Mouse (Mus musculus) CH12F3 (cell line): ENCODE measurements around the gene Hsd17b1.

ENCODE experiments used
- in situ Hi-C: fragments of 300-500 bp; cut with MboI; formaldehyde crosslinking; loops from 2 replicates; pipeline ENCODE4 v1.14.3; 2020; ENCODE audit warnings: low sequenced_read_pairs

Hsd17b1 gene

GRCm38 (mm10) chr11:101078121-101078520 lies at the start of gene Hsd17b1:
Gene Hsd17b1, plus strand, starts transcription at chr11:101078411.
- in situ Hi-C loops = no loop called here

DNA sequence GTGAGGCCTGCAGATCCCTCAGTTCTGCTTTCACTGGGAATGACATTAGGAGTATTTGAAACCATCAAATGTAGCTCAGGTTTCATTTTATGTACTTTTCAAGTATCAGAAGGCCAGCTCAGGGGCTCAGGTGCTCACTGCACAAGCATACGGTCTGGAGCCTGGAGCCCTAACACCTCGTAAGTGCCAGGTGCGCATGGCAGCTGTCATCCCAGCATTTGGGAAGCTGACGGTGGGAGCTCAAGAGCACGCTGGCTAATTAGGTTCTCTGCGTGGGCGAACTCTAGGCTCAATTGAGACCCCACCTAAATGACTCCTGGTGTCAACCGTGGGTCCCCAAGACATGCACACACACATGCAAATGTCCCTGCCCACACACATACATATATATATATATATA lies 48.9 kb upstream of the Hsd17b1 start:
- in situ Hi-C loops = no loop called here

DNA sequence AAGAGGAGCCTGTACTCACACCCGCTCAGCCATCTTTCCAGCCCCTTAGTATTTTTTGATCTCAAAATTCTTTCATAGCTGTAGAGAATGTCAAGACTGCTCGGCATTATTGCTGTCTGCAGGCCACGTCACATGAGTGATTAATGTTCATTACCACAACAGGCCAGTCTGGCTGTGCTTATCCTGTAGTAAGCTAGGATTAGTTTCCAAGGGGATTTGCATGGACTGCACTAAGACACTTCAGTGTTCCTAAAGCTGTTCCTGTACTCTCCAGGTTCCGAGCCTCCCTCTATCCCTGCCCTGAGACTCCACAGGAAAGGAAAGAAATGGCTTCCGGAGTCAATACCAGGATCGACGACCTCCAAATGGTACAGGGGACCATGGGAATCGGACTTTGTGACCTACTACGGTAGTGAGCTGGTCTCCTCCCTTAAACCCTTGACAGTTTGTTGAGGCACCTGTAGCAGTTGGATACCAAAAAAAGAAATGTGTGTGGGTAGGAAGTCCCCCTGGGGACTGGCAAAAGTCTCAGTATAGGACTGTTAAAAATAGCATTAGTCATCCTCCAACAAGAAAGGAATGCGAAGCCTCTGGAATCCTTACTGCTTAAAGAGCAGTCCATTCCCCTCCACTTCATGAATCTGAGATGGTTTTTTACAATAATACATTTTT lies 47.9 kb upstream of the Hsd17b1 start:
- in situ Hi-C loops = no loop called here

DNA sequence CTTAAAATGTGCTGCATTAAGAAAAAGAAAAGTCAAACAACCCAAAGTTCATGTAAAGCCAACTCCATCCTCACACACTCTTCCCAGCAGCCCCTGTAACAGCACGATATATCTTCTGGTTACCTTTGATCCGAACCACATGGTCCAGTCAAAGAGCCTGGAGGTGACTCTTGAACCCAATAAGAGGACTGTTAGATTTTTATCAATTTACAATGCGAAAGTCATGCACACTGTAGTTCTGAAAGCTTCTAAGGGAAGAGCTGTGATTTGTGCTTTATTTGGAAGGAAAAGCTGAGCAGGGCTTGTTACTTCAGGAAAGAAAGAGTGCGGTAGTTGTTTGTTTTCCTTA lies 47.4 kb upstream of the Hsd17b1 start:
- in situ Hi-C loops = no loop called here

GRCm38 (mm10) chr11:101031470-101031869 lies 46.7 kb upstream of the Hsd17b1 start:
- in situ Hi-C loops = no loop called here

GRCm38 (mm10) chr11:101033856-101034500 lies 44.2 kb upstream of the Hsd17b1 start:
- in situ Hi-C loops = no loop called here

GRCm38 (mm10) chr11:101034614-101035327 lies 43.4 kb upstream of the Hsd17b1 start:
- in situ Hi-C loops = no loop called here

- in situ Hi-C loops = no loop called here
Observed at GRCm38 (mm10) chr11:101035328-101035695, 42.9 kb upstream of the Hsd17b1 start.

DNA sequence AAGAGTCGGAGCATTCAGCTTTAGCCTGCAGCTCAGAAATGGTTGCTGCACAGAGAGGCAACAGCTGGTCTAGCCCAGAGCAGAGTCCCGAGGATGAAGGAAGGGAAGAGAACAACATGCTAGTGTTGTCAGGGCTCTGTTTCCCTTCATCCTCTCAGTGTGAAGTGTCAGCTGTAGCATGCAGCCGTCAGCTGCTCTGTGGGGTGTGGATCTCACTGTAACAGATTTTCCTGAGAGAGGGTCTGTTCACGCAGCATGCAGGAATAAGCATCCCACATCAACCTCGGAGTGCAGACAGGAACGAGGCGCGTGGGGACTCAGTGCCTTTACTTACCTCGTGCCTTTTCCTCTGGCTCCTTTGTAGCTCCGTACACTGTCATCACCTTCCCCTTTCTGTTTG lies 40.4 kb upstream of the Hsd17b1 start:
- in situ Hi-C loops = no loop called here

DNA sequence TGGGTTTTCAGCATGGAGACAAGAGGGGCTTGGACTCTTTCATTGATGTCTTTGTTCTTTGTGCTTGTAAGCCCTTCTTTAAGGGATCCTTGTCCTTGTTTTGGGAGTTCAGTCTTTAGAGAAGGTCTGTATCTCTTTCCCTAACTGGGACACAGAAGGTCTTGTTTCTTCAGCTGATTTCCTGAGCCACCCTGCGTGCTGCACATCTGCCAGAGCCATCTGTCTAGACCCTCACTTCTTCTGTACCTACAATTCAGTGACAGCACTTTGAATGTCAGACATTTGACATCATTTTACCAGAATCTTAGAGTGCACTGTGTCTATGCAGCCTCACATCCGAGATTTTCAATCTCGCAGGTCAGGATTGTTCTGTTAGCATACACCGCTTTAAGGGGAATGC lies 32.4 kb upstream of the Hsd17b1 start:
- in situ Hi-C loops = no loop called here

- in situ Hi-C loops = no loop called here
Observed at GRCm38 (mm10) chr11:101046440-101046839, 31.8 kb upstream of the Hsd17b1 start.

GRCm38 (mm10) chr11:101047502-101047901 lies 30.7 kb upstream of the Hsd17b1 start:
- in situ Hi-C loops = no loop called here

GRCm38 (mm10) chr11:101050359-101050758 lies 27.9 kb upstream of the Hsd17b1 start:
- in situ Hi-C loops = no loop called here

DNA sequence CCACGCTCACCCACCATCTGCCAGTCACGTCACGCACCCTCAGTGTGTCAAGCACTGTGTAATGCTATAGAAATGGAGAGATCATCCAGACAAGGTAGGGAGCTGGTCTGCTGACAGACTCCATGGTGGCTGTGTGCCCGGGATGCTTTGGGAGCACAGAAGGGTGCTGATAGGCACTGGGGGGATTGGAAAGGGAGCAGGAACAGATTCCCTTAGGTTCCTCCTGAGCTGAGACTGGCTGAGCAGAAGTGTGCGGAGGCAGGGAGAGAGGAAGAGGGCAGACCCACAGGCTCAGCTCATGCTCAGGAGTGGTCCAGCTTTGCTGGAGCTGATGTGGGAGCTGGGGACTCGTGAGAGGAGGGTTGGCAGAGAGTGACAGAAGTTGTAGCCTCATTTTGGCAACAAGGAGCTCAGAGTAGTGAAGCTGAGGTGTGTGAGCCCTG lies 27.1 kb upstream of the Hsd17b1 start:
- in situ Hi-C loops = no loop called here

GRCm38 (mm10) chr11:101051617-101052016 lies 26.6 kb upstream of the Hsd17b1 start:
- in situ Hi-C loops = no loop called here

- in situ Hi-C loops = no loop called here
Observed at GRCm38 (mm10) chr11:101052751-101053473, 25.3 kb upstream of the Hsd17b1 start.

GRCm38 (mm10) chr11:101053974-101054373 lies 24.2 kb upstream of the Hsd17b1 start:
- in situ Hi-C loops = no loop called here

DNA sequence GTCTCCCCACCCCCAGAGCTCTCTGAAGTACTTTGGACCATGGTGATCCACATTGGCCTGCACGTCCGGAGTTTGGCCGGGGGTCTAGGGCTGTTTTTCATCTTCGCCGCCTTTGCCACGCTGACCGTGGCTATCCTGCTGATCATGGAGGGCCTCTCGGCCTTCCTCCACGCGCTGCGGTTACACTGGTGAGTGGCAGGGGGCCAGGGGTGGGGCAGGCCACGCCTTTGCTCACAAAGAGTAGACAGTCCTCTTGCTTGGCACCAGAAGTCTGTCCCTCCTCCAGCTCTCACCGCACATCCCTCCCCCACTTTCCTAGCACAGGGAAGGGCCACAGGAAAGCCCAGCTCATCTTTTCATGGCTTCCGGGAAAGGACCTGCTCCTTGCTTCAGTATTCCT lies 22.8 kb upstream of the Hsd17b1 start:
- in situ Hi-C loops = loop anchor here (5.0 kb wide), 1 partner anchor 73 kb away; no protein-coding TSS in a partner anchor

- in situ Hi-C loops = loop anchor here (5.0 kb wide), 1 partner anchor 75 kb away; no protein-coding TSS in a partner anchor
Observed at GRCm38 (mm10) chr11:101056885-101057284, 21.3 kb upstream of the Hsd17b1 start.

DNA sequence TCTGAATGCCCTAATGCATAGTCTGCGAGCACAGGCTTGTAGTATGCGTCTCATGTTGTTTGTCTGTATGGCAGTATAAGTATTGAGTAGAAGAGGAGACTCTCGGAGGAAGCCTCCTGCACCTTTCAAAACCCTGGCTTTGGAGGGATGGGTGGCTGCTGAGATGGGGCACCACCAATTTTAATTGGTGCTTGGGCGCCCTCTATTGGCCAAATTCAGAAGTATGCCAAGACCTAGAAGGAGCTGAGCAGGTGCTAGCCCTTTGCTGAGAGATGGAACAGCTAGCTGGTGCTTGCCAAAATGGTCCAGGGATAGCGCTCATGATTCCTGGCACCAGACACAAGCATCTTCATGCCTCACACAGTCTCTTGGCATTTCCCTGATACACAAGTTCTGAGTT lies 20.4 kb upstream of the Hsd17b1 start:
- in situ Hi-C loops = loop anchor here (5.0 kb wide), 1 partner anchor 76 kb away; no protein-coding TSS in a partner anchor

DNA sequence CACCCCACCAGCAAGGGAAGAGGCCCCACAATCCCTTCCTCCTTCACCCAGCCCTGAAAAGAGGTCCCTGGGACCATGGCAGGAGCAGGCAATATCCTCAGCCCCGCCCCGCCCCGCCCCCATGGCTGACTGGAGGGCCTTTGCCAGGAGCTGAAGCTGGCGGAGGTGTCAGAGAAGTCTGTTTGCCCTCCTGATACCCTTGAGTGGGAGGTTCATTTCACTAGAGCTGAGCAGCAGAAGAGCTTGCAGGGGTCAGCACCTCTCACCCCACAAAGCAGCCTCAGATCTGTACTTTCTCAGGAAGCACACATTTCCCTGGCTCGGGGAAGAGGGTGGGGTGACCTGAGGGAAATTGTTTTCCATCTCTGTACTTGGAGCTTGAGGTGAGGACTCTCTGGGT lies 19.5 kb upstream of the Hsd17b1 start:
- in situ Hi-C loops = loop anchor here (5.0 kb wide), 1 partner anchor 76 kb away; no protein-coding TSS in a partner anchor
